Mouse (Mus musculus) layer of hippocampus, adult 11-12 months (tissue): Measurements from ENCODE around the gene Rrh.
"Not testable (repeated sequence)": the region's sequence is repeated elsewhere in the genome, so short reads cannot be mapped to it uniquely, and the experiment has no call there.

Source experiments
- DNase-seq: peaks from one replicate; pipeline ENCODE4 v3.0.0; 2022; ENCODE audit warnings: low spot score

Gene Rrh

GRCm38 (mm10) chr3:129782746-129783145 is 39.6 kb downstream of the Rrh start:
- no peak for DNase-seq

- DNase-seq, result no peak
Measured at GRCm38 (mm10) chr3:129781435-129781834, 41.0 kb downstream of the Rrh start.

DNA sequence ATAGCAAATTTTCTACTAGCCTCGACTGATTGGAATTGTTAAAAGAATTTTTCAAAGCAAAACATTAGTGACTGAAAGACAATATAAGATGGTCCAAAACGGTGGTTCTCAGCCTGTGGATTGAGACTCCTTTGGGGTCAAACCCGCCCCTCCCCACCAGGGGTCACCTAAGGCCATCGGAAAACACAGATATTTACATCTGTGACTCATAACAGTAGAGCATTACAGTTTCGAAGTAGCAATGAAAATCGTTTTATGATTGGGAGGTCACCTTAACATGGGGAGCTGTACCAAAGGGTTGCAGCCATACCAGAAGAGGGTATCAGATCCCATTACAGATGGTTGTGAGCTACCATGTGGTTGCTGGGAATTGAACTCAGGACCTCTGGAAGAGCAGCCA is 51.2 kb downstream of the Rrh start:
- no peak for DNase-seq

DNA sequence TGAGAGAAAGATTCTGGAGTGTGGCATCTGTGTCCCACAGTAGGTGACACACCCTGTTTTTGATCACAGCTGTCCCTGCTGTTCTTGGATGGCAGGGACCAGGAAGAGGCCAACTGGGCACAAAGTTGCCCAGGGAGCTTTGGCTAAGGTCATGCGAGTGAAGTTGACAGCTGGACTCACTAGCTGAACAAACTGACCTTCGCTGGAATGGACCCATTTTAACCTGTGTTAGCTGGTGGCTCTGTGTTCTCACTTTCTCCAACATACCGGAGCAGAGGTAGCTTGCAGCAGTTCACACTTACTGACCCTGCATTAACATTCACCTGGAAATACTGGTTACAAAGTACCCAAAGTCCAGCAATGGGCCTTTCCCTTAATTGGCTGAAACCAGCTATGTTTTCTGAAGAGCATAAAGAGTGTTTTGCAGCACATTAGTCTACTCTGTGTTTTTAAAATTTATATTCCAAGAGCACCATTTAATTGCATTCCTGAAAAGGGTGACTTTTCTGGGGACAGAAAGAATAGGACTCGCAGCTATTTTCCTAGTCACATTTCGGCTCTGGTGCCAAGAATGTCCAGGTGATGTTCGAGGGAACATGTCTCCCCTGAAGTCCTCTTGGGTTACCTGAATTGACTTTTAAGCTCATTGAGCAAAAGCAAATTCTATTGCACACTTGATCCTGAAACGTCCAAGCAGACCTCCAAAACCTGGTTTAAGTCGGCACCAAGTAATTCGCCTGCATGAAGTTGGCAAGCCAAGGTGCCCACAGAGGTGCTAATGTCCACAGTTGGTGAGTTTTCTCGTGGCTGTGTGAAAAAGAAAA is 55.2 kb downstream of the Rrh start:
- no peak for DNase-seq

GRCm38 (mm10) chr3:129766106-129766505 is 56.3 kb downstream of the Rrh start:
- DNase-seq, result no peak

DNA sequence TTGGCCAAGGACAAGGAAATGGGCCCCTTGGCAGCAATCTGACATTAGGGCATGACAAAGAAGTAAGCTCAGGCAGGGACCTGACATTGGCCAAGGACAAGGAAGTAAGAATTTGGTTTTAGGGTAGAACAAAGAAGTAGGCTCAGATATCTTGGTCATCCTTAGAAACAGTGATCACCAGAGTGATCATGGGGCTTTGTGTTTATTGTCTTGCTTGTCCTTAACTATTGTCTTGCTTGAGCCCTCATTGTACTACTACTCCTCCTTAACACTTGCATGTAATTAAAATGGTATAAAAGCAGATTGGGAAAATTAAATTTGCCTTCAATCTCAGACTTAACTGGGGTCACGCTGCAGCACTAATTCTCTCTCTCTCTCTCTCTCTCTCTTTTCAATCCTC is 64.8 kb downstream of the Rrh start:
- DNase-seq, result not testable (repeated sequence)

- no peak for DNase-seq
Measured at GRCm38 (mm10) chr3:129754650-129755604, 67.5 kb downstream of the Rrh start, which contains the start of gene Egf. TSS of gene Egf (minus strand) at chr3:129755316.
